Mouse (Mus musculus) limb, embryonic 14.5 days (tissue): ENCODE data around the gene Wwox. TPM values are rescaled to one million over a fixed set of nuclear protein-coding genes. Genes with fewer than 3 reads are reported as not detected.
A peak's percentile ranks its signal among the peaks of the same experiment; 100 is the strongest.

Experiments used
- ATAC-seq: fragments of 200-750 bp; cut with Nextera tagmentation; 2 replicates; pipeline ENCODE4 v1.8.0; 2017; ENCODE audit warnings: low read depth, moderate number of reproducible peaks, moderate TSS enrichment; ENCODE audit not compliant: low FRiP score
- DNase-seq: peaks from one replicate; pipeline ENCODE4 v3.0.0-alpha.2; 2015; ENCODE audit warnings: low spot score
- H3K27ac ChIP-seq: fragments of 300-500 bp; sonication (generic); replicated peaks from 2 replicates; pipeline ENCODE4 v1.5.1; 2014; ENCODE audit warnings: low read depth, mild to moderate bottlenecking, low read length, moderate library complexity, mixed read lengths
- H3K27me3 ChIP-seq: fragments of 300-500 bp; sonication (generic); 2 replicates; pipeline ENCODE4 v1.6.1; 2014; ENCODE audit warnings: low read length, mixed read lengths; ENCODE audit not compliant: control insufficient read depth, insufficient read depth
- H3K36me3 ChIP-seq: fragments of 300-500 bp; sonication (generic); 2 replicates; pipeline ENCODE4 v1.6.1; 2014; ENCODE audit warnings: mild to moderate bottlenecking, low read length, moderate library complexity, mixed read lengths; ENCODE audit not compliant: control insufficient read depth, insufficient read depth
- H3K4me1 ChIP-seq: fragments of 300-500 bp; sonication (generic); 2 replicates; pipeline ENCODE4 v1.6.1; 2014; ENCODE audit warnings: antibody characterized with exemption, low read length, mixed read lengths; ENCODE audit not compliant: control insufficient read depth, insufficient read depth
- H3K4me2 ChIP-seq: fragments of 300-500 bp; sonication (generic); replicated peaks from 2 replicates; pipeline ENCODE4 v1.6.1; 2014; ENCODE audit warnings: low read depth, mild to moderate bottlenecking, low read length, moderate library complexity; ENCODE audit not compliant: severe bottlenecking
- H3K4me3 ChIP-seq: fragments of 300-500 bp; sonication (generic); replicated peaks from 2 replicates; pipeline ENCODE4 v1.5.1; 2014; ENCODE audit warnings: low read length
- H3K9ac ChIP-seq: fragments of 300-500 bp; sonication (generic); 2 replicates; pipeline ENCODE4 v1.6.1; 2014; ENCODE audit warnings: mild to moderate bottlenecking, low read depth, low read length, moderate library complexity; ENCODE audit not compliant: severe bottlenecking
- H3K9me3 ChIP-seq: fragments of 300-500 bp; sonication (generic); 2 replicates; pipeline ENCODE4 v1.6.1; 2016; ENCODE audit warnings: low read length; ENCODE audit not compliant: control insufficient read depth
- POLR2A ChIP-seq: fragments of 200-500 bp; IDR thresholded peaks from 2 replicates; pipeline ENCODE4 v1.8.0; 2012; ENCODE audit warnings: inconsistent platforms, mild to moderate bottlenecking, moderate library complexity, borderline replicate concordance; ENCODE audit not compliant: insufficient read depth, insufficient read length; ENCODE audit errors: extremely low read depth
- WGBS: fragments of 180-500 bp; shearing (Covaris S2); extraction: QIAGEN DNeasy Blood & Tissue Kit; methylation state at CpG from one replicate; pipeline ENCODE4 v1.1.7; 2014; 5-methylcytosine and 5-hydroxymethylcytosine counted together
- polyA plus RNA-seq, 2 experiments: library from polyadenylated mRNA; depleted of rRNA in 1 of 2; stranded (reverse) in 1 of 2; unstranded in 1 of 2; fragments of >200 nt; fragmentation: Nextera tagmentation in 1 of 2; extraction: Ambion mirVana in 1 of 2; gene quantifications; 2 replicates each; pipeline versions ENCODE4 v1.2.1 to v1.2.3; 2012 to 2014

The Wwox gene
- polyA plus RNA-seq, 2 experiments: 8.6 to 9.4 TPM

DNA sequence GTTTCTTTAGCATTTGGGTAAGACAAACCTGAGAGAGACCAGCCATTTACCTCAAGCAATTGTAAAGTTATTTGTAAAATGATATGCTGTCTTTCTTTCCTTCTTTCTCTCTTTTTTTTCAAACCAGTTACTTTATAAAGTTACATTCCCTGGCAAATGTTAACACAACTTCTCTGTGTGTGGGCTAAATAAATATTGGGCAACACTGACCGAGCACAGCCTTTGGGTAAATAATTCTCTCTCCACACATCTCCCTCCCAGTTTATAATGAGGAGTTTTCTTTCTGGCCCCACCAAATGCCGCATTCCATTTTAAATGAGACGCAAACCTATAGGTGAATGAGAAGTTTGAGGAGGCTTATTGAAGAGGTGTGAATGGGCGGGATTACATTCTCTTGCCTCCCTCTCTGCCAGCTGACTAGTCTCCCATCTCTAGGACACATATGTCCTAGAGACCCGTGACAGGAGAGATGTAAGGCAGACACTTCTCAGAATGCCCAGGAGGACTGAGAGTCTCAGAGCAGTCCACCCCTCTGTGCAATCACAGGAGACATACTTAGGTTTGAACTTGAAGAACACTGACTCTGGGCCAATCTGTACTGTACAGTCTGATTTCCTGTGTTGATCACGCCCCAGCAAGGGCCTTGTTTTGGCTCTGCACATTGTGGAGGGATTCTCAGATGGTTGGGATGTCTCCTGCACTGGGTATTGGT, 116.2 kb downstream of the Wwox start:
- TF ChIP-seq POLR2A: no peak
- H3K27me3 ChIP-seq: no peaks in the 10 kb centered on the region
- H3K4me2 ChIP-seq: no peak overlapping the region
- DNase-seq (no peak), ATAC-seq (peak; percentile 70)
- no peak overlapping the region for H3K4me3 ChIP-seq
- no peak overlapping the region; the same call in 1 of the 2 replicates for H3K27ac ChIP-seq
- peaks cover 25% of the 10 kb centered on the region for H3K4me1 ChIP-seq
- H3K9ac ChIP-seq: no peak overlapping the region
- H3K9me3 ChIP-seq: no peaks in the 10 kb centered on the region
- 49% methylated on average over 6 of the region's 6 CpGs for WGBS
- no peaks in the 10 kb centered on the region for H3K36me3 ChIP-seq

DNA sequence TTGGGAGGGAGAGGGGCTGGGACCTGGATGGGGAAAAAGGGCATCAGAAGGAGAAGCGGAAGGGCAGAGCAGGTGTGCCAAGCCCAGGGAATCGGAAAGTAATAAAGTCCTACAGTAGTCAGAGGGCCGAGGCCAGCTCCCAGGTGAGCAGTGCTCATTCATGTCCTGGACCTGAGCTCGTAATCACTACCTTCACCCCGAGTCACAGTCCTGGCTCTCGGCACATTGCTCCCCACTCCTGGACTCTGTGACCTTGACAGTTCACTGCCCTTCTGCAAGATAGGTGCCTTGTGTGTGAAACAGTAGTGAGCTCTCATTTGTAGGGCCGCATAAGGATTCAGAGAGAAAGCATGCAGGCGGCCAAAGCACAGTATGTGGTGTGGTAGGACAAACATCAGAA, 121.7 kb downstream of the Wwox start:
- H3K4me1 ChIP-seq: 0 out of 2 replicates have a peak, but pooled peaks cover 4% of the 10 kb centered on the region

DNA sequence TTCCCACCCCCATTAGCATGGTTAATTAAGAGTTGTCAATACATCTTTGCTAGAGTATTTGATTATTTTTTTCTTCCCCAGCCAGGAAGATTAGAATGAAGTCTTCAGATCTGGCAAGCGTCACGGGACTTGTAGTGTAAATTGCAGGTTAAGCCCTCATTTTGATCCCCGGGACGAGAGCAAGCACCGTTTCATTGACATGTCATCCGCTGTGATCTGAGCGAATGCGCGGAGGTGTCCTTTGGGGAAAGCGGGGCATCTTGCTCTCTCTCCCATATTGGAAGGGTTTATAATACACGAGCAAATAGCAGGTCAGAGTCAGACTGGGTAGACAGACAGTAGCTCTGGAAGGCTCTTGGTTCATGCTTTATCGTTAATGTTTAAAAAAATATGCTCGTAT, 123.0 kb downstream of the Wwox start:
- no peaks in the 10 kb centered on the region for H3K36me3 ChIP-seq
- no peak overlapping the region for H3K4me3 ChIP-seq
- WGBS: 83% methylated on average over 13 of the region's 13 CpGs
- no peak for ATAC-seq
- no peak overlapping the region for H3K4me2 ChIP-seq
- H3K9me3 ChIP-seq: peaks cover 4% of the 10 kb centered on the region; the same call in 1 of the 2 replicates
- H3K27me3 ChIP-seq: peaks cover 12% of the 10 kb centered on the region; the same call in 1 of the 2 replicates
- H3K4me1 ChIP-seq: peaks cover 7% of the 10 kb centered on the region; the same call in 1 of the 2 replicates
- DNase-seq: no peak
- H3K27ac ChIP-seq: no peak overlapping the region
- TF ChIP-seq POLR2A: no peak
- H3K9ac ChIP-seq: no peak overlapping the region

More for the DNA sequence above, 121.7 kb downstream of the Wwox start:
- ATAC-seq: no peak
- Histone ChIP-seq H3K36me3 (no peaks in the 10 kb centered on the region), H3K9me3 (peaks cover 4% of the 10 kb centered on the region; the same call in 1 of the 2 replicates), H3K27ac (no peak overlapping the region), H3K4me2 (no peak overlapping the region), H3K4me3 (no peak overlapping the region), H3K9ac (no peak overlapping the region), H3K27me3 (peaks cover 2% of the 10 kb centered on the region; the same call in 1 of the 2 replicates)
- WGBS: 76% methylated on average over 8 of the region's 8 CpGs
- TF ChIP-seq POLR2A: no peak
- DNase-seq: no peak

DNA sequence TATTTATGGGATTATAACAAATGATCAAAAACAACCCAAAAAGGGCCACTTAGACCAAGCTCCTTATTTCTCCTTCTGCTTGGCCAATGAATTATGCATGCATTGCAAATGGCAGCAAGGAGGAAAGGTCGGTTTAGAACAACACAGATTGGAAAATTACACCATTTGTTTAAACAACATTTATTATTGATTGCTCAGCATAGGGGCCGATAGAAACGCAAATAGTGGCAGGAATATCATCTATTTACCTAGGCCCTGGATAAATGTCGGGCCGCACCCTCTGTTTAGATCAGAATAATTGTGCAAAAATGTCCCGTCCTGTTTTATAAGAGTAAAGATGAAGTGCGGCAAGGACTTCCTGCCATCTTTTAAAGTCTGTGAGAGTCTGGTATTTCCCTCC, 123.9 kb downstream of the Wwox start:
- Histone ChIP-seq H3K4me3 (no peak overlapping the region), H3K27ac (no peak overlapping the region), H3K4me1 (peaks cover 9% of the 10 kb centered on the region; the same call in 1 of the 2 replicates), H3K9me3 (peaks cover 4% of the 10 kb centered on the region; the same call in 1 of the 2 replicates), H3K4me2 (no peak overlapping the region), H3K36me3 (no peaks in the 10 kb centered on the region), H3K27me3 (peaks cover 12% of the 10 kb centered on the region; the same call in 1 of the 2 replicates), H3K9ac (no peak overlapping the region)
- no peak for ATAC-seq
- WGBS: 94% methylated on average over 7 of the region's 7 CpGs
- TF ChIP-seq POLR2A: no peak
- DNase-seq: no peak

DNA sequence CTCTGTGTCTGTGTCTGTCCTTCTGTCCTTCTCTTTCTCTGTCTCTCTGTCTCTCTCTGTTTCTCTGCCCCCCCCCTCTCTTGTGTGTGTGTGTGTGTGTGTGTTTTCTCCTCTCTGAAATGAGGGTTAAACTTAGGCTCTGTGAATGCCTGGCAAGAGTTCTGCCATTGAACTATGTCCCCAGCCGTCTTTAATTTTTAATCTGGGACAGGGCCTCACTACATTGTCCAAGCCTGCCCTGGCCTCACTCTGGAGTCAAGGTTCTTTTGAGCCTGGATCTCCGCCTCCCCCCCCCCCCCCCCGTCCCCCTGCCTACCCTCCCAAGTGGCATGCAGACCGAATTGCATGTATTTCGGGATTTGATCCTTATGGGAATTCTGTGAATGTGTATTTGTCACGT, 124.6 kb downstream of the Wwox start:
- 80% methylated on average over 5 of the region's 6 CpGs for WGBS
- TF ChIP-seq POLR2A: no peak
- Histone ChIP-seq H3K9me3 (peaks cover 4% of the 10 kb centered on the region; the same call in 1 of the 2 replicates), H3K36me3 (no peaks in the 10 kb centered on the region), H3K4me3 (no peak overlapping the region), H3K9ac (no peak overlapping the region), H3K4me1 (peaks cover 9% of the 10 kb centered on the region; the same call in 1 of the 2 replicates), H3K4me2 (no peak overlapping the region), H3K27ac (no peak overlapping the region), H3K27me3 (peaks cover 12% of the 10 kb centered on the region; the same call in 1 of the 2 replicates)
- DNase-seq: no peak
- no peak for ATAC-seq
